Mouse (Mus musculus): ENCODE results near the gene Nefh.

The Nefh gene

GRCm38 (mm10) chr11:4947813-4948174 lies at the start of gene Nefh:
TSS of gene Nefh (minus strand) at chr11:4948064.
- DNase-seq, result no peak

DNA sequence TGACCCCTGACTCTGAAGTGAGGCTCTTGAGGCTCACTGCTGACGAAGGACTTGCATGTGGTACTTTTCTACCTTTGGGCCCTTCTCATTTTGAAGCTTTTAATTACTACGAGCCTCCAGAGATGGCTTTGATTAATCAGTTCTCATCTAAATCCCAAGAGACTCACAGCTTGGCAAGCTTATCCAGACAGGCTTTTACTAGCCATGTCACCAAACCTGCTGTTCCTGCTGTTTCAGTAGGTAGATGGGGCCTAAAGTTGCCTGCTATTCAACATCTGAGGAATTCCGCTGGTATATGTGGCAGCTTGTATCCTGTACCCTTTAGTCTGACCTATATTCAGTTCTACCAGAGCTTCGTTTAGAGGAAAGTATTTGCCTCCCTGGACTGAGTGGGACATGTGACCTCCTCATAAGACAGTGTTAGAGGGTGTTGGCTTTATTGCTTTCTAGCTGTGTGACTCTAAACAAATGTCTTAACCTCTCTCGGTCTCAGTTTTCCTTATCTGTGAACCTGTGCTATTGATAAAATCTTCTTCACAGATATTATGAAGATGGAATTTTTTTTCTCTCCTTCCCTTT lies 48.8 kb upstream of the Nefh start:
- DNase-seq, result no peak

GRCm38 (mm10) chr11:4995676-4996075 lies 47.8 kb upstream of the Nefh start:
- DNase-seq, result no peak

- DNase-seq, result no peak
These were observed 44.6 kb upstream of the Nefh start for GRCm38 (mm10) chr11:4992471-4992870.

DNA sequence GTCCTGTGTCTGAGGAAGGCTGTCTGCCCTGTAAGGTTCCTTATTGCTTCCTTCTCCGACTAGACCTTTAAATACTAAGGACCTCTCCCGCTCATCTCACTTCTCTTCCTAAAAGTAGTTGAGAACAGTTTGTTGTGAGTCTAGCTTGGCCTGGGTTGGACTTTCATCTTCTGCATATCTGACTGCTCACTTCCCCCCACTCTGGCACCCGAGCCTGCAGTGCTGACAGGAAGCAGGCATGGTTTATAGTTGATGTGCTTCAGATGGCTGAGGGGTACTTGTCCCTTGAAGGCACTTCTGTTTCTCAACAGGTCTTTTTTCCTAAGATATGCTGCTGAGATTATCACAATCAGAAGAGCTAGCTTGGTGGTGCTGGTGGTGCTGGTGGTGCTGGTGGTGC lies 41.3 kb upstream of the Nefh start:
- DNase-seq, result peak; percentile 51 to 62

DNA sequence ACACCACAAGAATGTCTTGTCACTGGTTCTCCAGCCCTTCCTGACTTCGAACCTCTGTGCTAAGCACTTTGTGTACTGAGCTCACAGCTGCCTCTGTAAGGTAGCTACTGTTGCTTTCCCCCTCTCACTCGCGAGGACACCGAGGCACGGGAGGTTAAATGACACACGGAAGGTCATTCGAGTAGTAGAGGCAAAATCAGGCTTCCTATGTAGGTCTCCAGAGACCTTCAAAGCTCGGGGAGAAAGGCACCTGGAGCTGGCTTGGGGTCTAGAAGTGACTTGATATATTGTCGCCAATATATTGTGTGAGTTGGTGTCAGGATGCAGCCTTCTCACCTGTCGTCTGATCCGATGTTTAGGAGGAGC lies 39.6 kb upstream of the Nefh start:
- DNase-seq, result no peak

- DNase-seq, result peak; percentile 96 to 97
These were observed 39.0 kb upstream of the Nefh start, which contains the start of gene Ap1b1 for GRCm38 (mm10) chr11:4986695-4987486. TSS of gene Ap1b1 (plus strand) at chr11:4986824.

DNA sequence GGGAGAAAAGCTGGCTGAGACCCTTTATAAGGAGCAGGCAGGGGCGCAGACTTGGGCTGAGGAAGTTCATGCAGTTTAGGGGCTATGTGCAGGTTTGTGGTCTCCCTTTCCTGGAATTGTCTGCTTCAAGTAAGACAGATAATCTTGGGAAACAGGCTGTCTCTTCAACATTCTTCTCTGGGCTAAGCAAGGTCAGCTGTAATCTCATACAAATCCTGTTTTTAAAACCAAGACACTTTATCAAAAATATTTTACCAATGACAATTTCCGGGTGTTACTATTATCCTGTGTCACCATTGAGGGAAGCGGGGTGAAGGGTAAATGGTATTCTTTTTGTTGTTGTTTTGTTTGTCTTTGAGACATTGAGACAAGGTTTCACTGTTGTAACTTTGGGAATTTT lies 36.9 kb upstream of the Nefh start:
- no peak for DNase-seq

DNA sequence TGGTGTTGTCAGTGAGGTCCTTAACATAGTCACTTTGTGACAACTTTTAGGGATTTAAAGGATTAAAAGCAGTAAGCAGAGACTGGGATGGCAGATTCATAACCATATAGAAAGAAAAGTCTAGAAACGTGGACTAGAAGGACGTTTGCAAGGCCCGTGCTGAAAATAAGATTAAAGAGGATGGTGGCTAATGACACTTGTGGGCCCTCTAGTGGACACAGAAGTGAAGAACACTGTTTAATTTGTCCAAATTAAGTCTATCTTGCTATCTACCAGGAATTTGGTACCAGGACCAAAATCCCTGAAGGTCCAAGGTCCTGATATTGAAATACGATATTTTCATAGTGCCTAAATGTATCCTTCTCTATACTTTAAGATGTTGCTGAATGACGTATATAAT lies 36.4 kb upstream of the Nefh start:
- peak in 1 of 2 experiments; percentile 59 for DNase-seq

GRCm38 (mm10) chr11:4983538-4983937 lies 35.7 kb upstream of the Nefh start:
- no peak for DNase-seq

GRCm38 (mm10) chr11:4983010-4983409 lies 35.1 kb upstream of the Nefh start:
- peak; percentile 25 to 47 for DNase-seq

DNA sequence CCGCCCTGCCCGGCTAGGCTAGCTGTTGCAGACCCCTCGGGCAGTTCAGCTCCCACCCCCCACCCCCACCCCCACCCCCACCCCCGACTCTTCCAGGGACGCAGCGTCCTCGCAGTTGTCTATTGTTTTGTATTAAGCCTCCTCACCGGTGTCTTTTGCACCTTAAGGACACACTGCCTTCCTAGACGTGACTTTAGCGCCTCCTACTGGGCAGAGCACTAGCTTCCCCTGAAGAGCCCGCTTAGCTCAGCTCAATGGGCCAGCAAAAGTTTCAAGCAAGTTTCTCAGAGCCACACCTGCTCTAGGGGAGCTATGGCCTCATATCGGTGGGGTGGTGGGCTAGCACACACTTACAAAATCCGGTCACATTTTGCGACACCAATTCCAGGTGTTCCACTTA lies 27.8 kb upstream of the Nefh start:
- peak; percentile 82 to 90 for DNase-seq

GRCm38 (mm10) chr11:4974376-4975122 lies 26.7 kb upstream of the Nefh start:
- DNase-seq, result peak; percentile 30 to 64

DNA sequence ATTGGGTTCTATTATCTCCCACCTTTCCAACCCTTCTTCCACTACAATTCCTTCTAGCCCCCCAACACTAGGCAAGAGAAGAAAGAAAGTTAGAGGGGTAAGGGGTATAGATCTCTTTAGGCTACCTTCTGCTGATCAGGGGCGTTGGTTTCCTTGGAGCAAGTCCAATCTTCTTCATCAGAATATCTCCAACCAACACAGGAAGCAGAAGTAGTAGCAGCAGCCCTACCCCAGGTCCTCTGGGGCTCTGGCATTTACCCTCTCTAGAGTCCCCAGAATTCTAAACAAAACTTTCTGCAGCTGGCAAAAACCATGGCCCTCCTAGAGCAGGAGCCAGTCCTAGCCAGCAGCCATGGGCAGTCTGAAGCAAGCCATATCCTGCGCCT lies 26.0 kb upstream of the Nefh start:
- DNase-seq, result no peak

- DNase-seq, result peak; percentile 61 to 78
These were observed 25.4 kb upstream of the Nefh start for GRCm38 (mm10) chr11:4972967-4973870.

GRCm38 (mm10) chr11:4968376-4968775 lies 20.5 kb upstream of the Nefh start:
- peak; percentile 32 to 70 for DNase-seq

GRCm38 (mm10) chr11:4967549-4967948 lies 19.7 kb upstream of the Nefh start:
- no peak for DNase-seq

GRCm38 (mm10) chr11:4966888-4967287 lies 19.0 kb upstream of the Nefh start:
- peak; percentile 27 to 62 for DNase-seq

GRCm38 (mm10) chr11:4966325-4966724 lies 18.5 kb upstream of the Nefh start:
- peak; percentile 9 to 48 for DNase-seq

DNA sequence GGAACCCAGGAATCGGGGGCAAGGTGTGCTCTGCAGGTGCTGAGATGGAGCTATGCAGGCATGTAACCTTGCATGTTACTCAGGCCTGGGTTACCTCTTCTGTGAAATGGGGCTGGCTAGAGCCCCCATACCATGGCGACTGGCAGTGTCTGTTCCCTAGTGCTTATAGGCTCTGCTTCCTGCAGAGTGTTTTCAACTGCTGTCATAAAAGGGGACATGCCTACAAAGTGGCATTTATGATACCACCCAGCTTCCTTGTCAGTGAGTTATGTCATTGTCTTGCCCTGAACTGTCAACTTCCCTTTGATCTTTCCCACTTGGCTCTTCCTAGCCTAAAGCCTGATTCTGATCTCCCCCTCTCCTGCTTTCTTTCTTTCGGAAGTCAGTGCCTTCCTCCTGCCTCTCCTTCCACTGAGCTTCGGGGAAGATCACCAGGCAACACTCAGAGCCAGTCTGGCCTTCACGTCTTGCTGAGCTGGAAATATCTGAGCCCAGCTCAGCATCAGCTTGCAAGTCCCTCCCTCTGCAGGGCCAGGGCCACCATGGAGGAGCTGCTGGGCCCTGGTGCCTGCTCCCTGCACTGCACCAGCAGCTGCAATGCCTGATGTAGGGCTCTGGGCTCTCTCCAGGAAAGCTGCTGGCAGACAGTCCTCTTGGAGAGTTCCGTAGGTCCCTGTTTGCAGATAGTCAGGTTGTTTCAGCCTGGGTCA lies 15.4 kb upstream of the Nefh start:
- no peak for DNase-seq

DNA sequence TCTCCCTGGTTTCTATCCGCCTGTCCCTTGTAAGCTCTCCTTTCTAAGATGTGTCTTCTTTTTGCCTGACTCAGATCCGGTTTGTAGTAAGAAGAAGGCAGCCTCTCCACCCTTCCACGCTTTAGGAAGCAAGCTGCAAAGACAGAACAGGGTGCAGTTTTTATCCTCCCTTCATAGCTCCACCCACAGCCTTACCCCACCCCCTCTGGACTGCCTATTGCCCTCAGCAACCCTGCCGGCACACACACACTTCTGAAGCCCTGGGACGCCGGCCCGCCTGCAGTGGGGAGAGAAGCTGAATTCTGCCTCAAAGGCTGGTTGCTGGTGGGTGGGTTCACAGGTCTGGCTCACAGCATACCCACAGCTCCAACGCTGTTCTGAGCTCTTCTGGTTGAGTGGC lies 6.1 kb upstream of the Nefh start:
- DNase-seq, result peak; percentile 43 to 59

DNA sequence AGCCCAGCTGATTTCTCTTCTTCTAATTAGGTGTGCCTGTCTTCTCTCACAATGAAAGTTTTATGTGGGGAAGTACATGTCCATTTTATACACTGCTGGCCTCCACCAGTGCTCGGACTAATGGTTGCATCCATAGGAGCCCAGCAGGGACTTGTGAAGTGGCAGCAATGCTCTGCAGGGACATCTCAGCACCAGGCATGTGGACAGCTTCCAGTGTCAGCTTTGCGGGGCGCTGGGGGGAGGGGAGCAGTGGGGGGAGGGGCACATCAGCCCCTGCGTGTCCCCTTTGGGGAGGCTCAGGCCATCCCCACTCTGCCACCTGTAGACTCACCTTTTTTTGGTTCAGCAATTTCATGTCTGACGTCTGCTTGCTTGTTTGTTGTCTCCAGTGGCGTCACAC lies 5.5 kb upstream of the Nefh start:
- DNase-seq, result no peak
